Mouse (Mus musculus): ENCODE data around the gene Tnp2. TPM values are rescaled to one million over a fixed set of nuclear protein-coding genes. Genes with fewer than 3 reads are reported as not detected.

The Tnp2 gene
- polyA plus RNA-seq, 1 experiment from 2014 or later = not detected

GRCm38 (mm10) chr16:10769661-10770060 is 18.8 kb downstream of the Tnp2 start:
- Histone ChIP-seq H3K27me3 (replicated peaks; ENCODE audit: control insufficient read depth, insufficient read depth, low read length) (no peaks in the 10 kb centered on the region), H3K9ac (ENCODE audit: low read length) (no peak overlapping the region), H3K4me1 (replicated peaks; ENCODE audit: control insufficient read depth, insufficient read depth, low read length) (no peaks in the 10 kb centered on the region), H3K4me2 (ENCODE audit: low read length) (no peak overlapping the region), H3K9me3 (ENCODE audit: control insufficient read depth, low read length) (no peaks in the 10 kb centered on the region), H3K27ac (ENCODE audit: low read depth) (no peak overlapping the region), H3K36me3 (ENCODE audit: control insufficient read depth, insufficient read depth, low read length) (no peaks in the 10 kb centered on the region), H3K4me3 (ENCODE audit: low read depth, low read length) (no peak overlapping the region)
- WGBS = 55% methylated on average over 2 of the region's 2 CpGs
- no peak for DNase-seq (ENCODE audit: low spot score)
- no peak for ATAC-seq (replicated peaks; ENCODE audit: low FRiP score, low TSS enrichment, low read depth)

DNA sequence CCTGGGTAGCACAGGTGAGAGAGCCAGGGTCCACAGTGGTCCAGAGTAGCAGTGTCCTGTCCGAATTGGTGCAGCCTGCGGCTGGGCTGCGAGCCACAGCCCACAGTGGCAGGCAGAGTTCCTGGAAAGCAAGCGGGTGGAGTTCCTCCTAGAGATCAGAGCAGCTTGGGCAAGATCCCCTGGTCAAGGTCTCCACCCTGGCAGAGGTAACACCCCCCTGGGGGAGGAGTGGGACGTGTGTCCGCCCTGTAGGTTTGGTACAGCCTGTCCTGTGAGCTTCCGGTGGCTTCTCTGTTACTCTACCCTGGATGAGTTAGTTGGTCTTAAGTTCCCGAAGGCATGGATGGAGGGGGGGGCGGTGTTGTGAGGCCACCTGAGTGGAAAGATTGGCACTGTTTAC is 19.6 kb downstream of the Tnp2 start:
- no peaks in the 10 kb centered on the region for H3K9me3 ChIP-seq (ENCODE audit: control insufficient read depth, low read length)
- 0 out of 2 replicates have a peak, but pooled peaks cover 2% of the 10 kb centered on the region for H3K4me1 ChIP-seq (replicated peaks; ENCODE audit: control insufficient read depth, insufficient read depth, low read length)
- 51% methylated on average over 9 of the region's 9 CpGs for WGBS
- no peak overlapping the region for H3K4me3 ChIP-seq (ENCODE audit: low read depth, low read length)
- no peaks in the 10 kb centered on the region for H3K36me3 ChIP-seq (ENCODE audit: control insufficient read depth, insufficient read depth, low read length)
- no peak overlapping the region for H3K27ac ChIP-seq (ENCODE audit: low read depth)
- H3K9ac ChIP-seq (ENCODE audit: low read length) = no peak overlapping the region
- ATAC-seq (replicated peaks; ENCODE audit: low FRiP score, low TSS enrichment, low read depth) (no peak), DNase-seq (ENCODE audit: low spot score) (no peak)
- H3K27me3 ChIP-seq (replicated peaks; ENCODE audit: control insufficient read depth, insufficient read depth, low read length) = no peaks in the 10 kb centered on the region
- no peak overlapping the region for H3K4me2 ChIP-seq (ENCODE audit: low read length)

- Histone ChIP-seq H3K27ac (ENCODE audit: low read depth) (no peak overlapping the region), H3K36me3 (ENCODE audit: control insufficient read depth, insufficient read depth, low read length) (no peaks in the 10 kb centered on the region), H3K4me3 (ENCODE audit: low read depth, low read length) (no peak overlapping the region), H3K9me3 (ENCODE audit: control insufficient read depth, low read length) (no peaks in the 10 kb centered on the region), H3K27me3 (replicated peaks; ENCODE audit: control insufficient read depth, insufficient read depth, low read length) (no peaks in the 10 kb centered on the region), H3K4me1 (replicated peaks; ENCODE audit: control insufficient read depth, insufficient read depth, low read length) (0 out of 2 replicates have a peak, but pooled peaks cover 2% of the 10 kb centered on the region), H3K9ac (ENCODE audit: low read length) (no peak overlapping the region), H3K4me2 (ENCODE audit: low read length) (no peak overlapping the region)
- ATAC-seq (replicated peaks; ENCODE audit: low FRiP score, low TSS enrichment, low read depth) (no peak), DNase-seq (ENCODE audit: low spot score) (peak; percentile 82)
- WGBS = 42% methylated on average over 4 of the region's 4 CpGs
Measured at GRCm38 (mm10) chr16:10767158-10767557, 21.3 kb downstream of the Tnp2 start.

- no peak overlapping the region for H3K4me2 ChIP-seq (ENCODE audit: low read length)
- no peak overlapping the region for H3K4me3 ChIP-seq (ENCODE audit: low read depth, low read length)
- no peaks in the 10 kb centered on the region for H3K36me3 ChIP-seq (ENCODE audit: control insufficient read depth, insufficient read depth, low read length)
- H3K9ac ChIP-seq (ENCODE audit: low read length) = no peak overlapping the region
- no peaks in the 10 kb centered on the region for H3K27me3 ChIP-seq (replicated peaks; ENCODE audit: control insufficient read depth, insufficient read depth, low read length)
- no peak for DNase-seq (ENCODE audit: low spot score)
- WGBS = 27% methylated on average over 2 of the region's 2 CpGs
- no peaks in the 10 kb centered on the region for H3K9me3 ChIP-seq (ENCODE audit: control insufficient read depth, low read length)
- no peak overlapping the region for H3K27ac ChIP-seq (ENCODE audit: low read depth)
- H3K4me1 ChIP-seq (replicated peaks; ENCODE audit: control insufficient read depth, insufficient read depth, low read length) = 0 out of 2 replicates have a peak, but pooled peaks cover 2% of the 10 kb centered on the region
- 0 out of 2 replicates have a peak, but pooled peaks have one; percentile 13 for ATAC-seq (replicated peaks; ENCODE audit: low FRiP score, low TSS enrichment, low read depth)
Measured at GRCm38 (mm10) chr16:10764323-10764722, 24.1 kb downstream of the Tnp2 start.

GRCm38 (mm10) chr16:10763540-10764264 is 24.8 kb downstream of the Tnp2 start:
- Histone ChIP-seq H3K4me2 (ENCODE audit: low read length) (no peak overlapping the region), H3K27ac (ENCODE audit: low read depth) (no peak overlapping the region), H3K9ac (ENCODE audit: low read length) (no peak overlapping the region), H3K36me3 (ENCODE audit: control insufficient read depth, insufficient read depth, low read length) (no peaks in the 10 kb centered on the region), H3K27me3 (replicated peaks; ENCODE audit: control insufficient read depth, insufficient read depth, low read length) (no peaks in the 10 kb centered on the region), H3K4me1 (replicated peaks; ENCODE audit: control insufficient read depth, insufficient read depth, low read length) (0 out of 2 replicates have a peak, but pooled peaks cover 2% of the 10 kb centered on the region), H3K4me3 (ENCODE audit: low read depth, low read length) (no peak overlapping the region), H3K9me3 (ENCODE audit: control insufficient read depth, low read length) (no peaks in the 10 kb centered on the region)
- WGBS = 51% methylated on average over 6 of the region's 6 CpGs
- ATAC-seq (replicated peaks; ENCODE audit: low FRiP score, low TSS enrichment, low read depth) = no peak
- DNase-seq (ENCODE audit: low spot score) = no peak

DNA sequence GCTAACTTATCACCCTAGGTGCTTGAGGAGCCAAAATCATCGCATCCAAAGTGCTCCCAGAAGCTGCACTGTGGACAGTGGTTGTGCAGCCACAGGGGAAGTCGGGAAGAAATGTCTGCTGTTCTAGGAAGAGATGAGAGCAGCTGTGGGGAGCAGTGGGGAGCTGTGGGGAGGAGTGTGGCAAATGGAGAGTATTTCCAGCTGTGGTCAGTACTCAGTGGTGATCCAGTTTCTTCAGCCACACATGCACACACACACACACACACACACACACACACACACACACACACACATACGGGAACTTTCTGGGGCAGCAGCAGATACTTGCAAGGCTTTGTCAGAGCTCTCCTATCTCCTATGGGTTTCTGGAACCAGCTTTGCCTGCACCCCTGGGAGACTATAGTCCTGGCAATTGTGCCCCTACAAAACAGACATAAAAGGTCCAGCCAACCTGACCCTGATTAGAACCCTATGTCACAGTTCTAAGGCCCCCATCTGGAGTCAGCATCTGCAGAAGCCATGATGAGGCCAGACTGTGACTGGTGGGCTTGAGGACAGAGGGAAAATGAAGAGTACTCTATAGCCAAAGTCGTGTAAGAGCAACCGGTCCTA is 25.8 kb downstream of the Tnp2 start:
- Histone ChIP-seq H3K27ac (ENCODE audit: low read depth) (no peak overlapping the region), H3K9ac (ENCODE audit: low read length) (no peak overlapping the region), H3K4me1 (replicated peaks; ENCODE audit: control insufficient read depth, insufficient read depth, low read length) (0 out of 2 replicates have a peak, but pooled peaks cover 2% of the 10 kb centered on the region), H3K4me3 (ENCODE audit: low read depth, low read length) (no peak overlapping the region), H3K27me3 (replicated peaks; ENCODE audit: control insufficient read depth, insufficient read depth, low read length) (no peaks in the 10 kb centered on the region), H3K4me2 (ENCODE audit: low read length) (no peak overlapping the region), H3K9me3 (ENCODE audit: control insufficient read depth, low read length) (no peaks in the 10 kb centered on the region), H3K36me3 (ENCODE audit: control insufficient read depth, insufficient read depth, low read length) (no peaks in the 10 kb centered on the region)
- no peak for ATAC-seq (replicated peaks; ENCODE audit: low FRiP score, low TSS enrichment, low read depth)
- no peak for DNase-seq (ENCODE audit: low spot score)
- WGBS = 61% methylated on average over 5 of the region's 5 CpGs

- Histone ChIP-seq H3K9me3 (ENCODE audit: control insufficient read depth, low read length) (no peaks in the 10 kb centered on the region), H3K9ac (ENCODE audit: low read length) (no peak overlapping the region), H3K4me2 (ENCODE audit: low read length) (no peak overlapping the region), H3K27ac (ENCODE audit: low read depth) (no peak overlapping the region), H3K27me3 (replicated peaks; ENCODE audit: control insufficient read depth, insufficient read depth, low read length) (no peaks in the 10 kb centered on the region), H3K4me1 (replicated peaks; ENCODE audit: control insufficient read depth, insufficient read depth, low read length) (0 out of 2 replicates have a peak, but pooled peaks cover 2% of the 10 kb centered on the region), H3K4me3 (ENCODE audit: low read depth, low read length) (no peak overlapping the region), H3K36me3 (ENCODE audit: control insufficient read depth, insufficient read depth, low read length) (no peaks in the 10 kb centered on the region)
- ATAC-seq (replicated peaks; ENCODE audit: low FRiP score, low TSS enrichment, low read depth) (no peak), DNase-seq (ENCODE audit: low spot score) (no peak)
- WGBS = 50% methylated on average over 8 of the region's 8 CpGs
Measured at GRCm38 (mm10) chr16:10761182-10761581, 27.3 kb downstream of the Tnp2 start.

GRCm38 (mm10) chr16:10756168-10756567 is 32.3 kb downstream of the Tnp2 start:
- no peaks in the 10 kb centered on the region for H3K4me1 ChIP-seq (replicated peaks; ENCODE audit: control insufficient read depth, insufficient read depth, low read length)
- H3K27me3 ChIP-seq (replicated peaks; ENCODE audit: control insufficient read depth, insufficient read depth, low read length) = no peaks in the 10 kb centered on the region
- no peak overlapping the region for H3K27ac ChIP-seq (ENCODE audit: low read depth)
- H3K36me3 ChIP-seq (ENCODE audit: control insufficient read depth, insufficient read depth, low read length) = no peaks in the 10 kb centered on the region
- no peak overlapping the region for H3K4me3 ChIP-seq (ENCODE audit: low read depth, low read length)
- DNase-seq (ENCODE audit: low spot score) (no peak), ATAC-seq (replicated peaks; ENCODE audit: low FRiP score, low TSS enrichment, low read depth) (no peak)
- no peak overlapping the region for H3K9ac ChIP-seq (ENCODE audit: low read length)
- no peaks in the 10 kb centered on the region for H3K9me3 ChIP-seq (ENCODE audit: control insufficient read depth, low read length)
- no peak overlapping the region for H3K4me2 ChIP-seq (ENCODE audit: low read length)
- WGBS = 69% methylated on average over 6 of the region's 6 CpGs

All from intestine, embryonic 14.5 days (tissue).